Mouse (Mus musculus) embryonic facial prominence, embryonic 10.5 days (tissue): ENCODE data around the gene Ranbp9. TPM values are rescaled to one million over a fixed set of nuclear protein-coding genes. Genes with fewer than 3 reads are reported as not detected.

Source experiments
- DNase-seq: peaks from one replicate; pipeline ENCODE4 v3.0.0-alpha.2; 2017; ENCODE audit warnings: low spot score
- H3K27ac ChIP-seq: fragments of 300-500 bp; sonication (generic); replicated peaks from 2 replicates; pipeline ENCODE4 v1.5.1; 2016; ENCODE audit warnings: mild to moderate bottlenecking
- H3K27me3 ChIP-seq: fragments of 300-500 bp; sonication (generic); replicated peaks from 2 replicates; pipeline ENCODE4 v1.6.1; 2016; ENCODE audit warnings: low read depth, mild to moderate bottlenecking; ENCODE audit not compliant: poor library complexity, severe bottlenecking
- H3K36me3 ChIP-seq: fragments of 300-500 bp; sonication (generic); replicated peaks from 2 replicates; pipeline ENCODE4 v1.6.1; 2016; ENCODE audit warnings: mild to moderate bottlenecking, moderate library complexity
- H3K4me1 ChIP-seq: fragments of 300-500 bp; sonication (generic); 2 replicates; pipeline ENCODE4 v1.6.1; 2016
- H3K4me3 ChIP-seq: fragments of 300-500 bp; sonication (generic); 2 replicates; pipeline ENCODE4 v1.5.1; 2016; ENCODE audit warnings: mild to moderate bottlenecking, moderate library complexity
- H3K9me3 ChIP-seq: fragments of 300-500 bp; sonication (generic); 2 replicates; pipeline ENCODE4 v1.6.1; 2016; ENCODE audit warnings: mild to moderate bottlenecking
- WGBS: fragments of 180-500 bp; shearing (Covaris S2); methylation state at CpG from one replicate; pipeline ENCODE4 v1.1.7; 2016; 5-methylcytosine and 5-hydroxymethylcytosine counted together
- polyA plus RNA-seq: library from polyadenylated mRNA; unstranded; fragments of >200 nt; fragmentation: Nextera tagmentation; extraction: Ambion mirVana; gene quantifications from 2 replicates; pipeline ENCODE4 v1.2.1, GENCODE M21; 2016

The Ranbp9 gene
- 7.8 and 8.0 TPM in 2 replicates for polyA plus RNA-seq

DNA sequence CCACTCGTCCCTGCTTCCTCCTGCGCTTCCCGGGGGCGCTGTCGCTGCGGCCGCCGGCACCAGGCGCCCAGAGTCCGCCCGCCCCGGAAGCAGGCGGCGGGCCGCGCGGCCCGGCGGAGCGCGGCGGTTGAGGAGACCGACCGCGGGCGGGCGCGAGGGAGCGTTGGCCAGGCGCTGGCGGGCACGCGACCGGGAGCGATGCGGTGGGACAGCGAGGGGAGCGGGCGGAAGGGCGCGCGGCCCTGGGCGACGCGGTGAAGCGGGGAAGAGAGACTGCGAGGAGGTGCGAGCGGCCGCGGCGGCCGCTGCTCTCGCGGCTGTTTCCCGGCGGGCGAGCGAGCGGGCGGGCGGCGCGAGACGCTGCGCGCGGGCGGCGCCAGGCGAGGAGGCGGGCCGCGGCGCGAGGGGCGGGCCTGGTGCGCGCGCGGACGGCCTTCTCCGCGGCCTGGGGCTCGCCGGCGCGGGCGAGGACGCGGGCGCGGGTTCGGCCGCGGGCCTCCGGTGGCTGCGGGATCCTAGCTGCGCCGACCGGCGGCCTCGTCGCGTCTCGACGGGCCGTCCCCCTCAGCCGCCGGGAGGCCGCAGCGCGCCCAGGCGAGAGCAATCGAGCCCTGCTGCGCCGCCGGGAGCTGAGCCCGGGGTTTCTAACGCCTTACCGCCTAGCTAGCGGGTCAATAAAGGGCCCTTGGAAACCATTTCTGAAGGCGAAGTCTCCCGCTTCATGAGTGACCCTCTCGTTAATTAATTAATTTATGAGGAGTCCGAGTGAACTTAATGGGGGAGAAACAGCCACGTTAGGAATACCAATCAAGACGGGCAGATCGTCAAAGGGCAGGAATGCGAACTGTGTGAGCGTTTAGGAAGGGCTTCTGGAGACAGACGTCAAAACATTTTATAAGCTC is at the start of gene Ranbp9:
Gene Ranbp9, minus strand, starts transcription at position 326 of the 902 bp plus-strand sequence.
- WGBS, result 3% methylated on average over 132 of the region's 132 CpGs
- peak within 1 kb of the TSS; percentile 98 for H3K27ac ChIP-seq

DNA sequence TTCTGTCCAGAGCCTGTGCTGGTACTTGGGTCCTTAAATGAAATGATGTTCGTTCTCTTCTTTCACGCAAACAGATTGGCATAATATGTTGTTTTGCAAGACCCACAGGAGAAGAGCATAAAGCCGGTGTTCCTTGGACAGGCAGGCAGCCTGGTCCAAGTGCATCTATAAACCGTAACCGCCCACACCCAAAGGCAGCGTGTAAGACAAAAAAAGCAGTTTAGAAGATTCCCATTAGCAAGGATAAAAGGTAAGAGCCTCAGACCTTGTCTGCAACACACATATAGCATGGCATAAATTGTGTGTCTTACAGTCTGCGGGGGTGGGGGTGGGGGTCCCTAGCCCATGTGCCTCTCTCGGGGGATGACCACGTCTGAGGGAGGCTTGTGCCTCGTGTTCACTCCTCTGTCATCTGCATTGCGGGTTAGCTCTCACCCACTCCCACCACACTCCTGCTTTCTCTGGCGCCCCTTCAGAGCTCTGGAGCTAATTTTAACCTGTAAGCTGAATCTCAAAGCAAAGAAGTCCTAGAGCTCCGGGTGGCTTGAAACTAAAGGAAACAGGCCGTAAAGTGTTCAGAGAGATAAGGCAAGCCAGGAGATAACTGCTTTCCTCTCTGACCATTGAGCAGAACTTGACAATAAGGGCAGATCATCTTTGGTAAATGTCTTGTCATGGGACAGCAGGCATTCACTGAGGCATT is 49.2 kb upstream of the Ranbp9 start:
- H3K27me3 ChIP-seq, result no peaks in the 10 kb centered on the region
- no peak overlapping the region for H3K4me3 ChIP-seq
- peak overlapping the region; percentile 77; the same call in 1 of the 2 replicates for H3K27ac ChIP-seq
- WGBS, result 62% methylated on average over 14 of the region's 14 CpGs
- DNase-seq, result no peak
- H3K9me3 ChIP-seq, result peaks cover 5% of the 10 kb centered on the region; the same call in 1 of the 2 replicates
- no peaks in the 10 kb centered on the region for H3K36me3 ChIP-seq
- H3K4me1 ChIP-seq, result peaks cover 35% of the 10 kb centered on the region

More for the DNA sequence above, at the start of gene Ranbp9:
- peak; percentile 83 for DNase-seq
- 0 out of 2 replicates have a peak, but pooled peaks cover 3% of the 10 kb centered on the region for H3K36me3 ChIP-seq
- H3K27me3 ChIP-seq, result no peaks in the 10 kb centered on the region
- peaks cover 34% of the 10 kb centered on the region for H3K4me1 ChIP-seq
- H3K4me3 ChIP-seq, result peak within 1 kb of the TSS; percentile 95
- no peaks in the 10 kb centered on the region for H3K9me3 ChIP-seq

DNA sequence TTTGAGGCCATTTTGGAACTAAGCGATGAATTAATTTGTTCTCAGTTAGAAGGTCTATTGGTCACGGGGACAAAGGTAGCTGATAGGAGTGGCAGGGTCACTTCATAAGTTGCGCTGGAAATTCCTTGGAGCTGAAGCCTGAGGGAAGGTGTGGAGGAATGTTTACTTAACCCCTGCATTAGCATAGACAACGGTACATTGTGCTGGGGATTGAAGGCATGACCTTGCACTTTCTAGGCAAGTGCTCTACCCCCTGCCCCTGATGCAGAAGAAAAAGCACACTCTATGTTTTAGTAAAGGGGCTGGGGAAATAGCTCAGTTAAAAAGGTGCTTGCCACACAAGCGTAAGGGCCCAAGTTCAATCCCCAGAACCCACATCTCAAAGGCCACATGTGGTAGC is 45.2 kb upstream of the Ranbp9 start:
- H3K36me3 ChIP-seq, result no peaks in the 10 kb centered on the region
- H3K9me3 ChIP-seq, result peaks cover 5% of the 10 kb centered on the region; the same call in 1 of the 2 replicates
- H3K4me1 ChIP-seq, result peaks cover 38% of the 10 kb centered on the region
- H3K27me3 ChIP-seq, result no peaks in the 10 kb centered on the region
- WGBS, result 69% methylated on average over 5 of the region's 5 CpGs
- no peak overlapping the region for H3K27ac ChIP-seq
- no peak for DNase-seq
- no peak overlapping the region for H3K4me3 ChIP-seq

DNA sequence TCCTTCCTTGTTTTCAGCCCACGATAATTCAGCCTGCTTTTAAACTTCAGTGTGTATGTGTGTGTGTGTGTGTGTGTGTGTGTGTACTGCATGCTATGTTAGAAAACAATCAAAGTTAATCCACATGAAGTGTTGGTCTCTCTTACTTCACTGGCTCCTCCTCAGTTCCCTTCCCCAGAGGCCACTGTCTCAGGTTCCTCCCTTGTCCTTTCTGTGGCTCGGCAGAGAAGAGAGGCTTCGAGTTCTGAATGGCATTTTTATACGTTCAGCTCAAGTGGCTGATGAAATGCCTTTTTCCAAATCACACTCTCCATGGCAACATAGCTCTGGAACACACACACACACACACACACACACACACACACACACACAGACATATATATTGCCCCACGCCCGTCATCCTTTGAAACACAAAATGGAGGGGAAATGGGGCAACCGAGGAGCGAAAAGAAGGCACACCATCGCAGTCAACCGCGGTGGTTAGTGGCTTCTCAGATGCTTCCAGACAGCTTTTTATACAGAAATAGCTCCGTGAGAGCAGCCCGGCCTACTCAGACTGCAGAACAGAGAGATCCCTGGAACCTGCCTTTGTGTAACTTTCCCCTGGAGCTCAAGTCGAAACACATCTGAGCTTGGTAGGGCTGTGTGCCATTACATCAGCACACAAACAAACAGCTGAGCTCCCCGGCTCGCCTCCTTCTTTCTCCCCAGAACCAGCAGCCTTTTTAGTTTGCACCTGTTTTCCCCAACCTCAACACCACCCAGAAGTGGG is 44.5 kb upstream of the Ranbp9 start:
- DNase-seq, result no peak
- peaks cover 31% of the 10 kb centered on the region for H3K4me1 ChIP-seq
- WGBS, result 69% methylated on average over 16 of the region's 16 CpGs
- H3K27ac ChIP-seq, result no peak overlapping the region
- H3K36me3 ChIP-seq, result no peaks in the 10 kb centered on the region
- no peak overlapping the region for H3K4me3 ChIP-seq
- peaks cover 5% of the 10 kb centered on the region; the same call in 1 of the 2 replicates for H3K9me3 ChIP-seq
- no peaks in the 10 kb centered on the region for H3K27me3 ChIP-seq

DNA sequence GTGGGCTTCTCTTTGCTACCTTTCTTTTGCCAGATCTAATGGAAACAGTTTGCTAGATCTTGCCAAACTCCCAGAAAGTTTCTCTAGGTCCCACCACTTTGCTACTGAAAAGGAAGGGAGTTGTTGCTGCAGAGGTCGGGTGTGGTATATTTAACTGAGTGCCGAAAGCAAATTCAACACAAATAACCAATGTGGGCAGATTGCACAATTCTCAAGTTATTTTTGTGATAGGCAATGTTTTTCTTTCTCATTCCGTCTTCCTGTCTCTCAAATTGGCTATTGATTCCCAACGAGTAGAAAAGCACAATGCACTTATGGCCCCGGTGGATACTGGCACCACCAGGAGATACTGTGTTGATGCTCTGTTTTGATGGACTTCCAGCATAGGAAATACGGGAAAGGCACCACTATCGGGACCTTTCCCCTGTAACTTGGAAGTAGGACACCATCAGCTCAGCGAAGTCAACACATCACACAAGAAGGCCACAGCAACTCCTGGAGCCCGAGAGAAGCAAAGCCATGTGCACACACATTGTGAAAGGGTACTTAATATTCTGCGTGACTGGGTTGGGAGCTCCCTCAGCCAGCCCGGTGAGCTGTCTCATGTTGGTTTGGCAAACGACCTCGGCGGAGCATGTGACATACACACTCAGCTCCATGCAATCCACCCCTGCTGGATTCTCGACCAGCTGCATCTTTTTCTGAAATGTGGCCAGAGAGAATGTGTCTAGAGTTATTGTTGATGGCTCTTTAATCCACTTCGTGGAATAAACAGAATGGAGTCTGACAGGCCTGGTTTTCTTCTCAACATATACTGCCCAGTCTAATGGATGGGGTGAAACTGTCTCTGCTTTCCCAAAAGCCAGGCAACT is 43.6 kb upstream of the Ranbp9 start:
- Histone ChIP-seq H3K4me3 (no peak overlapping the region), H3K4me1 (peaks cover 23% of the 10 kb centered on the region), H3K36me3 (no peaks in the 10 kb centered on the region), H3K9me3 (peaks cover 5% of the 10 kb centered on the region; the same call in 1 of the 2 replicates), H3K27me3 (no peaks in the 10 kb centered on the region), H3K27ac (no peak overlapping the region)
- no peak for DNase-seq
- WGBS, result 80% methylated on average over 16 of the region's 16 CpGs

DNA sequence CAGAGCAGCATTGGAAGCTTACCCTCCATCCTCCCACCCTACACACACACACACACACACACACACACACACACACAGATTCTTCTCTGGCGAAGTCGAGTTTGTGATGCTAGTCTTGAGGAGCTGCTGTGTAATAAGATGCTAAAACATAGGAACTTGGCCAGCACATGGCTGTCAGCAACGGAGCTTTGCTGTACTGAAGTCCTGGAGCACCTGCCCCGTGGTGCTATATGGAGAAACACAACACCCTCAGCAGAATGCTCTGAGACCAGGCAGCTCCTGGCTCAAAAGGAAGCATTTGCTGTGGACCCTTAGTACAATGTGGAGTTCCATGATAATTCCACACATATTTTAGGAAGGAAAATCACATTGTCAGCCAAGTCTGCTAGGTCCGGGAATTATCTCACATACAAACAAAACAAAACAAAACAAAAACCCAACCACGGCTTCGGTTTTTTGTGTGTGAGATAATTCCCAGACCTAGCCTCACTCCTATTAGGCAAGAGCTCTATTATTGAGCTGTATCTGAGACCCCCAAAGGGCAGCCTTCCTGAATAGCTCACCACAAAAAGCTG is 42.9 kb upstream of the Ranbp9 start:
- Histone ChIP-seq H3K27me3 (no peaks in the 10 kb centered on the region), H3K4me1 (peaks cover 23% of the 10 kb centered on the region), H3K27ac (no peak overlapping the region), H3K9me3 (peaks cover 5% of the 10 kb centered on the region; the same call in 1 of the 2 replicates), H3K36me3 (no peaks in the 10 kb centered on the region), H3K4me3 (no peak overlapping the region)
- 74% methylated on average over 7 of the region's 7 CpGs for WGBS
- no peak for DNase-seq

DNA sequence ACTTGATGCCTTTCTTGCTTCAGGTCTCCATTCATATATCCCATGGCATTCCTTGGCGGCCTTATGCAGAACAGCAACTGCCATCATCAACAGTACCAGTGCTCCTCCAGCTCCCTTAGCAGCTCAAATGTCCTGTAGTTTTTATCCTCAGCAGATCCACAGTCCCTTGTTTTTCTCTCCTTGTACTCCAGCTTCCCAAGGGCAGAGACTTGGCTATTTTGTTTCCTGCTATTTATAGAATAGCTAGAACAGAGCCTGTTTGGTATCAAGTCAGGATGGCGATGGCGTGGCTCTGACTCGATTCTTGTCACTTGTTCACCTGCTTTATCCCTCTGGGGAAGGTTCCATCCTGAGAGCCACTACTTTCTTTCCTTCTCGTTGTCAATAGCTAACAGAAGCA is 40.9 kb upstream of the Ranbp9 start:
- Histone ChIP-seq H3K4me1 (peaks cover 23% of the 10 kb centered on the region), H3K36me3 (no peaks in the 10 kb centered on the region), H3K4me3 (no peak overlapping the region), H3K27me3 (no peaks in the 10 kb centered on the region), H3K27ac (no peak overlapping the region), H3K9me3 (no peaks in the 10 kb centered on the region)
- WGBS, result 90% methylated on average over 5 of the region's 5 CpGs
- DNase-seq, result no peak

DNA sequence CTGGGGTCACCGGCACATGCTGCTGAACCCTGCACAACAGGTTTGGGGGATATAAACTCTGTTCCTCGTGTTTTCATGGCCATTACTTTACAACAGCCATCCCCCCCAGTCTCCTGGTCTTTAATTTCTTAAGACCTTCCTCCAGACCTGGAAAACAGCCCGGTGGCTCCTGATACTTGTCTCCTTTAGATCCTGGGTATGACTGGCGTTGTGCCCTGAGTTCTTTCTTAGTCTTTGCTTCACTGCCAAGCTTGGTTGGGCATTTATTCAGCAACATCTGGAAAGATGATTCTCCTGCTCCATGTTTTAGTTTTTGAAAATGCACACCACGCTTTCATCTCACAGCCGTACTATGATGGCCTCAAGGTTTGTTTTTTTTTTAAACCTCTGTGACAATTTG is 38.2 kb upstream of the Ranbp9 start:
- Histone ChIP-seq H3K36me3 (no peaks in the 10 kb centered on the region), H3K4me3 (no peak overlapping the region), H3K27ac (no peak overlapping the region), H3K27me3 (no peaks in the 10 kb centered on the region), H3K9me3 (no peaks in the 10 kb centered on the region), H3K4me1 (peaks cover 4% of the 10 kb centered on the region; the same call in 1 of the 2 replicates)
- WGBS, result 82% methylated on average over 6 of the region's 6 CpGs
- no peak for DNase-seq

DNA sequence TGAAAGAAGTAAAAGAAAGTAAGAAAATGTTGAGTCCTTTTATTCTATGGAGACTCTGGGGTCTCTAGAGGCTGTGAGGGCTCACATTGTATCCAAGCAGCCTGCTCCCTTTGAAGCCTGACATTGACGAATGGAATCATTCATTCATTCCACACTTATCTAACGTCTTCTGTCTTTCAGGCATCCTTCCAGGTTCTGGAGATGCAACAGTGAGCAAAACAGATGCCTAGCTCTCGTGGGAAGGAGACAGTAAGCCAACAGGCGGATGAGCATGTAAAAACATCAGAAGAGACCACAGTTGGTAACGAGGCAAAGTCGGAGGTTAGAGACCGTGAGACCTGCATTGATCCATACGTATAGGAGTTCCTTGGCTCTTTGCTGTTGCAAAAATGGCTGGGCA is 36.3 kb upstream of the Ranbp9 start:
- 82% methylated on average over 8 of the region's 8 CpGs for WGBS
- DNase-seq, result no peak
- no peak overlapping the region for H3K27ac ChIP-seq
- H3K9me3 ChIP-seq, result no peaks in the 10 kb centered on the region
- no peaks in the 10 kb centered on the region for H3K27me3 ChIP-seq
- H3K4me1 ChIP-seq, result no peaks in the 10 kb centered on the region
- no peak overlapping the region for H3K4me3 ChIP-seq
- no peaks in the 10 kb centered on the region for H3K36me3 ChIP-seq

DNA sequence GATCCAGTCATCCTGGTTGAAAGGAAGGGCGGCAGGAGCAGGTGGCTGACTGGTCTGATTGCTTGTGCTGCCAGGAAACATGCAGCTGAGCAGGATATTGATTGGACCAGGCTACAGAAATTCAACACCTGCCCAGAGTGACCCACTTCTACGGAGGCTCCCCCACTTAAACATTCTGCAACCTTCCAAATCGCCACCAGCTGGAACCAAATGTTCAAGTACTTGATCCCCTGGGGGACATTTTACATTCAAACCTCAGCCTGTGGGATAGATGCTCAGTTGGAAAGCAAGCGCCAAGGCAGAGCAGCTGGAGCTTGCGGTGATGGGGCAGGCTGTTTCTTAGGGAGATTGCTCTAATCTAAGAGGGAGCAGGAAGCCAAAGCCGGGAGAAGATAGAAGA is 35.8 kb upstream of the Ranbp9 start:
- H3K4me1 ChIP-seq, result no peaks in the 10 kb centered on the region
- no peak for DNase-seq
- no peak overlapping the region for H3K4me3 ChIP-seq
- WGBS, result 53% methylated on average over 6 of the region's 6 CpGs
- H3K27ac ChIP-seq, result no peak overlapping the region
- H3K36me3 ChIP-seq, result no peaks in the 10 kb centered on the region
- no peaks in the 10 kb centered on the region for H3K27me3 ChIP-seq
- no peaks in the 10 kb centered on the region for H3K9me3 ChIP-seq

DNA sequence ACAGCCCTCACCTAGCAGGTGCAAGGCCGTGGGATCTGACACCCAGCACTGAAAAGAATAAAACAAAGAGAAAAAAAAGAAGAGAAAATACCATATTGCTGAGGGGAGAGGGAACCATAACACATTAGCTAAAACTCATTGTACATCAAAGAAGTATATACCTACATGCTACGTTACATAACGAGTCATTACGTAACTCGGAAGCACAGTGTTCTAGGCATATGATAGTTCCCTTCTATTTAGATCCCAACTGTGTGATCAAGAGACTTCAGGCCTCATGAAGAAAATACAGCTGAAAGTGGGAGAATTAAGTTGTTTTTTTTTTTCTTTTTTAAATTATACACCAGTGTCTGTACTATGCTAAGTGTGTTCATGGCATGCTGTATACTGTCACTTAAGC is 35.0 kb upstream of the Ranbp9 start:
- Histone ChIP-seq H3K36me3 (no peaks in the 10 kb centered on the region), H3K27ac (no peak overlapping the region), H3K4me1 (no peaks in the 10 kb centered on the region), H3K4me3 (no peak overlapping the region), H3K27me3 (no peaks in the 10 kb centered on the region), H3K9me3 (no peaks in the 10 kb centered on the region)
- WGBS, result 92% methylated on average over 5 of the region's 5 CpGs
- no peak for DNase-seq
